Mouse (Mus musculus) liver, adult 2 months (tissue): Measurements from ENCODE around the gene Prss33.

ENCODE experiments used
- CTCF ChIP-seq: fragments of 200-500 bp; IDR thresholded peaks from 2 replicates; pipeline ENCODE4 v1.5.1; 2011; ENCODE audit warnings: low read depth, low read length, control low read depth
- POLR2A ChIP-seq: fragments of 200-500 bp; IDR thresholded peaks from 2 replicates; pipeline ENCODE4 v1.6.1; 2011; ENCODE audit warnings: low read length, control low read depth; ENCODE audit not compliant: insufficient read depth; ENCODE audit errors: extremely low read depth

DNA sequence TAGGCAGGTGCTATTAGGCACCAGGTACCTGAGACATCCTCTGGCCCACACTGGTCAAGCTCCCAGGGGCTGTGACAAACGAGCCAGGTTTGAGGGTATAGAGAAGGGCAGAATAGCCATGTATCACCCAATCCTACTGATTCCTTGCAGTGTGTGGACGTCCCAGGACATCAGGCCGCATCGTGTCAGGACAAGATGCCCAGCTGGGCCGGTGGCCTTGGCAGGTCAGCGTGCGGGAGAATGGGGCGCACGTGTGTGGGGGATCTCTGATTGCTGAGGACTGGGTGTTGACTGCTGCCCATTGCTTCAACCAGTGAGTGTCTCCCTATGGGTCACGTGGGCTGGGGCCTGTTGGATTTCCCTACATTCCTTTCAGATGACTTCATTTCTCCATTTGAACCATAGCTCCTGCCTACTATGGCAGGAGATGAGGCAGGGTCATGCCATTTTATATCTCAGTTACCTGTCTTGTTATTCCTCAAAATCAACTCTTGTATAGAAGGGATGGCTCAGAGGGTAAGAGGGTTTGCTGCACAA lies 18.4 kb upstream of the Prss33 start:
- TF ChIP-seq POLR2A (no peak), CTCF (no peak)
